Mouse (Mus musculus): ENCODE measurements at regions not wholly inside any gene's neighbourhood (a gene's known extent, or its start where the extent isn't known, plus 50 kb on each side); places are given as distances from the start of the nearest gene placed in this dataset.

- TF ChIP-seq POLR2A (IDR thresholded peaks at IDR 0.05; ENCODE audit: borderline replicate concordance, control insufficient read depth, low read depth, low read length) (no peak), CTCF (IDR thresholded peaks at IDR 0.05; ENCODE audit: control insufficient read depth, insufficient read depth, low read length) (no peak)
- 67% methylated on average over 2 of the region's 2 CpGs for WGBS
Measured at GRCm38 (mm10) chr12:16329129-16329528, 281.6 kb downstream of the Lpin1 start.

DNA sequence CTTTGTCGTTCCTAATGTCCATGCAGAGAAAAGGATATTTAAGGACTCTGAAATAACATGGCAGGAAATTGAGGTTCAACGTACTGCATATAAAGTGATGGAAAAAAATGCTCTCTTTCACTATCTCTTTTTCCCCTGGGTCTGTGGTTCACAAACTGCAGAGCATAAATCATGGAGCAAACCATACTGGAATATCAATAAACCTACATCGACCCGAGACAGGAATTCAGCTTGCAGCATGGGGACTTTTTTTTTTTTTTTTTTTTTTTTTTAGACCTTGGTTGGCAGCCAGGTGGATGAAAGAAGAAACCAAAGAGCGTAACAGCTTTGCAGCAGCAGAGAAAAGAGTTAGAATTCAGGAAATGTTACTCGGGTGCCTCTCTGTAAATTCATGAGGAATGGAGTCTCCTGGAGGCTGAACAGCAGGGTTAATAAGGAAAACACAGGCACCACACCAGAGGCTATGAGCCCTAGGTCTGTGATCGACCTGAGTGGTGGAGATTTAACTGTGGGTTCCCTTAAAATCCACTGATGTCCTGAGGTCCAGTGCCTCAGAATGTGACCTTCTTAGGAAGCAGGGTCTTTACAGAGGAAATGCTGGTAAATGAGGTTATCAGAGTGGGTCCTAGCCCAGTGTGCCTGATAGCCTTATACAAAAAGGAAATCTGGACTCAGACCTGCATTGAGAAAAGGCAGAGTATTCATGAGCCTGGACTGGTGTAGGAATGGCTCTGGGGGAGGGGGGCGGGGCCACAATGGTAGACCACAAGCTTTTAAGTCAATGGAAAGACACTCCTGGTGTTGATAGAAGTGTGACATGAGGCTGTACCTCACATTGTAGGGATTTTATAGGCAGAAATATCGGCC lies 290.0 kb downstream of the Lpin1 start:
- no peak overlapping the region for H3K4me3 ChIP-seq (replicated peaks; ENCODE audit: control insufficient read depth, low read depth, low read length)
- TF ChIP-seq POLR2A (IDR thresholded peaks at IDR 0.05; ENCODE audit: borderline replicate concordance, control insufficient read depth, low read depth, low read length) (no peak), CTCF (IDR thresholded peaks at IDR 0.05; ENCODE audit: control insufficient read depth, insufficient read depth, low read length) (no peak)
- no peak overlapping the region for H3K27ac ChIP-seq (ENCODE audit: control insufficient read depth, insufficient read depth, low read depth, low read length, poor library complexity)
- WGBS: 54% methylated on average over 9 of the region's 9 CpGs
- no peaks in the 10 kb centered on the region for H3K4me1 ChIP-seq (ENCODE audit: control insufficient read depth, insufficient read depth, low read length)

More at GRCm38 (mm10) chr12:16329129-16329528, 281.6 kb downstream of the Lpin1 start:
- no peak overlapping the region for H3K27ac ChIP-seq (ENCODE audit: control insufficient read depth, insufficient read depth, low read depth, low read length, poor library complexity)
- no peaks in the 10 kb centered on the region for H3K4me1 ChIP-seq (ENCODE audit: control insufficient read depth, insufficient read depth, low read length)
- no peak overlapping the region for H3K4me3 ChIP-seq (replicated peaks; ENCODE audit: control insufficient read depth, low read depth, low read length)

DNA sequence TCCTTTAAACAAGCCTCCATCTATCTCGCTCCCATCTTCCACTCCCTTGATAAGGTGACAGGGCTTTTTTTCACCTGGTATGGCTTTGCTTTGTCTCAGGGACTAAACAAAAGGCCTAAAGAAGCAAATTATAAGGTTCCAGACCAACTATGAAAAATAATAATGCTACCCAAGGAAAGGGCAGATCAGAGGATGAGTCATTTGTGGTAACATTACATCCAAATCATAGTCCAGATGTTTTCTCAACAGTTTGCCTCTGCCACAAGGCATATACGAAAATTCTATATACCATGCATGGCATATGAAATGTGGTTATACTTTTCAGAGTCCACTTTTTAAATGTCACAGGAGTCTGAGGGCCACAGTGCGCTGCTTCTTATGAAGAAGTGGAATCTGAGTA lies 302.7 kb downstream of the Lpin1 start:
- Histone ChIP-seq H3K4me1 (ENCODE audit: control insufficient read depth, insufficient read depth, low read length) (no peaks in the 10 kb centered on the region), H3K27ac (ENCODE audit: control insufficient read depth, insufficient read depth, low read depth, low read length, poor library complexity) (no peak overlapping the region), H3K4me3 (replicated peaks; ENCODE audit: control insufficient read depth, low read depth, low read length) (no peak overlapping the region)
- 79% methylated on average over 3 of the region's 3 CpGs for WGBS
- TF ChIP-seq CTCF (IDR thresholded peaks at IDR 0.05; ENCODE audit: control insufficient read depth, insufficient read depth, low read length): no peak
- no peak for TF ChIP-seq POLR2A (IDR thresholded peaks at IDR 0.05; ENCODE audit: borderline replicate concordance, control insufficient read depth, low read depth, low read length)

DNA sequence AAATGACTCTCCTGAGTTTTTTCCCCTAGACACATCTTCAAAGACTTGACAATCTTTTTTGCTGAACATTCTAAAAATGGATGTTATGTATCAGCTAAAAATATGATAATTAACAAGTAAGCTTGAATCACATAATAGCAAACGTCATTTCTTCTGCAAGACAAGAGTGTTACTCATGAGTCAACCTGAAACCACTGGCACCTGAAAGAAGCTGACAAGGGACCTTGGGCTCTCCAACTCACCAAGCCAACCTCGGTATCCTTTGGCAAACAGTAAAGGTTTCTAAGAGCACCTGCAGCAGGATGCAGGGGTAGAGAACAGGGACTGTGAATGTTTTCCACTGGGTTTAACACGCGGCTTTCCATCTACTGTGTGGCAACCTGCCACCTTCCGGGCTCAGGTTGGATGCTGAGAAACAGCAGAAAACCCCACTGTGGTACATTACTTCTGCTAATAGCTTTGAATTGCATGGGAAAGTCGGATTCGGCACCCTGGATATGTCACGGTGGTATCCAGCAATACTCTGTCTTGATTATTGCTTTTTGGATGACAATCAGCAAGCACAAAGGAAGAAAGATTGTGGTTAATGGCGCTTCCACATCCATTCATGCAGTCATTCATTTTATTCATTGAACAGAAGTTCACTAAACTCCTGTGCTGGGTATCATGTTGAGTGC lies 305.9 kb downstream of the Lpin1 start:
- 75% methylated on average over 9 of the region's 9 CpGs for WGBS
- Histone ChIP-seq H3K4me3 (replicated peaks; ENCODE audit: control insufficient read depth, low read depth, low read length) (no peak overlapping the region), H3K4me1 (ENCODE audit: control insufficient read depth, insufficient read depth, low read length) (no peaks in the 10 kb centered on the region), H3K27ac (ENCODE audit: control insufficient read depth, insufficient read depth, low read depth, low read length, poor library complexity) (no peak overlapping the region)
- no peak for TF ChIP-seq CTCF (IDR thresholded peaks at IDR 0.05; ENCODE audit: control insufficient read depth, insufficient read depth, low read length)
- TF ChIP-seq POLR2A (IDR thresholded peaks at IDR 0.05; ENCODE audit: borderline replicate concordance, control insufficient read depth, low read depth, low read length): no peak

DNA sequence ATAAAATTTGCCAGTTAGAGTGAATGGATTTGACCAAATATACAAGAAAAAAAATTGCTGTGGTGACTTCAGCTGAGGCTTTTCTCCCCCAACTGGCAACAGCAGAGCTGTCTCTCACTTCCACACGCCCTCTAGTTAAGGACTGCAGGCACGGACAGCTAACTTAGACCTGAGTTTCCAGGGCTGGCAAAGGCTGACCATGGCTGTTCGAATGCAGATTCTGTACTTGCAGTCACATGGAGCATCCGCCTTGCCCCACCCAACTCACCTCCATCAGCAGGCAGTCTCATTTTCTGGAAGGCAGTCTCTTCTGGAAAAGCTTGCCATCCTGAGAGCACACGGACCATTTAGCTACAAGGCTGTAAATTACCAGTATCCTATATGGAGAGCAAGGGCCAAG lies 325.7 kb downstream of the Lpin1 start:
- Histone ChIP-seq H3K4me1 (ENCODE audit: control insufficient read depth, insufficient read depth, low read length) (no peaks in the 10 kb centered on the region), H3K4me3 (replicated peaks; ENCODE audit: control insufficient read depth, low read depth, low read length) (no peak overlapping the region), H3K27ac (ENCODE audit: control insufficient read depth, insufficient read depth, low read depth, low read length, poor library complexity) (no peak overlapping the region)
- TF ChIP-seq CTCF (IDR thresholded peaks at IDR 0.05; ENCODE audit: control insufficient read depth, insufficient read depth, low read length) (no peak), POLR2A (IDR thresholded peaks at IDR 0.05; ENCODE audit: borderline replicate concordance, control insufficient read depth, low read depth, low read length) (no peak)
- 78% methylated on average over 5 of the region's 5 CpGs for WGBS

DNA sequence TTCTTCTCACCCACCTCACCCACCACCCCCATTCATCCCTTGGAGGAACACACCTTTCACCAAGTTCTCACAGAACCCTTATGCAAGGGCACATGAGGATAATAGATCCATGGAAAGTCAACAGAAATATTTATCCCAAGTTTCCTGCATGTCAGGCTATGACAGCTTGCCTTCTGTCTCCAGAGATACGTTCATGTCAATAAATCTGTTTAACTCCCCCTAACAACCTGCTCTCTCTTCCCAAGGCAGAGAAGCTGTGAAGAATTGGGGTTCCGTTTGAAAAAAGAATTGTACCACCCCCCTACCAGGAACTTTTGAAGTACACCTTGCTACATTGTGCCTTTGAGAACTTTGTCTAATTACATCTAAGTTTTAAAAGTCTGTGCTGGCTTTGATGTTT lies 331.6 kb downstream of the Lpin1 start:
- TF ChIP-seq POLR2A (IDR thresholded peaks at IDR 0.05; ENCODE audit: borderline replicate concordance, control insufficient read depth, low read depth, low read length) (no peak), CTCF (IDR thresholded peaks at IDR 0.05; ENCODE audit: control insufficient read depth, insufficient read depth, low read length) (no peak)

GRCm38 (mm10) chr12:16277567-16278332 lies 333.0 kb downstream of the Lpin1 start:
- Histone ChIP-seq H3K4me3 (replicated peaks; ENCODE audit: control insufficient read depth, low read depth, low read length) (no peak overlapping the region), H3K4me1 (ENCODE audit: control insufficient read depth, insufficient read depth, low read length) (no peaks in the 10 kb centered on the region), H3K27ac (ENCODE audit: control insufficient read depth, insufficient read depth, low read depth, low read length, poor library complexity) (no peak overlapping the region)
- no peak for TF ChIP-seq POLR2A (IDR thresholded peaks at IDR 0.05; ENCODE audit: borderline replicate concordance, control insufficient read depth, low read depth, low read length)
- no peak for TF ChIP-seq CTCF (IDR thresholded peaks at IDR 0.05; ENCODE audit: control insufficient read depth, insufficient read depth, low read length)
- WGBS: 83% methylated on average over 4 of the region's 4 CpGs

More for the DNA sequence above, 331.6 kb downstream of the Lpin1 start:
- Histone ChIP-seq H3K27ac (ENCODE audit: control insufficient read depth, insufficient read depth, low read depth, low read length, poor library complexity) (no peak overlapping the region), H3K4me1 (ENCODE audit: control insufficient read depth, insufficient read depth, low read length) (no peaks in the 10 kb centered on the region), H3K4me3 (replicated peaks; ENCODE audit: control insufficient read depth, low read depth, low read length) (no peak overlapping the region)
- 80% methylated on average over 2 of the region's 2 CpGs for WGBS

DNA sequence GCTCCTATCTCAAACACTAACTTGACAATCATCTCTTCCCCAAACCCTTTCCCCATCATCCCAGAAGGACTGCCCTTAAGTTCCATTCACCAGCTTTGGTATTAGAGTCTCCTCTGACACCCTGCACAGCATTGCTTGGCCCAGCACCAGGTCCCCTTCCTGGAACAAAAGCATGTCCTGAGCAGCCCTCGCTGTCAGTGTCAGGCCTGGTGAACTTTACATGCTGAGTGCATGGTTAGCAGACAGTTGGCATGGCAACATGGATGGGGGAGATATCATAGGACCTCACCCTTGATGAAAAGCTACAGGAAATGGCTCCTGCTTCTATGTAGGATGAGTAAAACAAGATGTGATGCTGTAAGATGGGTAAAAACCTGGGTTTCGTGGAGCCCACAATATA lies 333.6 kb downstream of the Lpin1 start:
- H3K4me1 ChIP-seq (ENCODE audit: control insufficient read depth, insufficient read depth, low read length): no peaks in the 10 kb centered on the region
- no peak overlapping the region for H3K27ac ChIP-seq (ENCODE audit: control insufficient read depth, insufficient read depth, low read depth, low read length, poor library complexity)
- H3K4me3 ChIP-seq (replicated peaks; ENCODE audit: control insufficient read depth, low read depth, low read length): no peak overlapping the region
- 74% methylated on average over 2 of the region's 2 CpGs for WGBS
- TF ChIP-seq POLR2A (IDR thresholded peaks at IDR 0.05; ENCODE audit: borderline replicate concordance, control insufficient read depth, low read depth, low read length) (no peak), CTCF (IDR thresholded peaks at IDR 0.05; ENCODE audit: control insufficient read depth, insufficient read depth, low read length) (no peak)
